Mouse (Mus musculus) kidney, adult 2 months (tissue): Measurements from ENCODE around the gene Slc37a1. TPM values are rescaled to one million over a fixed set of nuclear protein-coding genes. Genes with fewer than 3 reads are reported as not detected.

Experiments used
- DNase-seq: peaks from one replicate; pipeline ENCODE4 v3.0.0; 2021
- H3K27ac ChIP-seq: fragments of 200-500 bp; 2 replicates; pipeline ENCODE4 v1.5.1; 2012; ENCODE audit warnings: low read depth, low read length, control low read depth, inconsistent platforms; ENCODE audit not compliant: insufficient read depth
- H3K27me3 ChIP-seq: fragments of 200-500 bp; replicated peaks from 2 replicates; pipeline ENCODE4 v1.6.1; 2012; ENCODE audit warnings: mild to moderate bottlenecking, moderate library complexity, low read length, inconsistent platforms; ENCODE audit not compliant: control insufficient read depth, insufficient read depth
- H3K36me3 ChIP-seq: fragments of 200-500 bp; 2 replicates; pipeline ENCODE4 v1.6.1; 2012; ENCODE audit warnings: mild to moderate bottlenecking, moderate library complexity, low read length, inconsistent platforms; ENCODE audit not compliant: control insufficient read depth, insufficient read depth
- H3K4me1 ChIP-seq: fragments of 200-500 bp; 2 replicates; pipeline ENCODE4 v1.6.1; 2011; ENCODE audit warnings: low read length; ENCODE audit not compliant: control insufficient read depth, insufficient read depth
- H3K4me3 ChIP-seq: fragments of 200-500 bp; 2 replicates; pipeline ENCODE4 v1.5.1; 2011; ENCODE audit warnings: mild to moderate bottlenecking, low read depth, low read length, control low read depth; ENCODE audit not compliant: insufficient read depth
- CTCF ChIP-seq: fragments of 200-500 bp; conservative IDR thresholded peaks from 2 replicates; pipeline ENCODE4 v1.5.1; 2011; ENCODE audit warnings: low read depth, mild to moderate bottlenecking, control low read depth, low read length, moderate library complexity, mixed read lengths; ENCODE audit not compliant: insufficient read depth, insufficient read length
- POLR2A ChIP-seq: fragments of 200-500 bp; IDR thresholded peaks from one replicate; pipeline ENCODE4 v1.6.1; 2011; ENCODE audit warnings: low read depth, low read length, control low read depth
- WGBS: fragments of 180-500 bp; shearing (Covaris S2); methylation state at CpG from one replicate; pipeline ENCODE4 v1.1.7; 2018; 5-methylcytosine and 5-hydroxymethylcytosine counted together
- polyA plus RNA-seq: library from polyadenylated mRNA; depleted of rRNA; stranded (reverse); fragments of >200 nt; gene quantifications from 2 replicates; pipeline ENCODE4 v1.2.3, GENCODE M21; 2012

Slc37a1 gene
- polyA plus RNA-seq, 1 experiment, result 6.5 TPM

GRCm38 (mm10) chr17:31385671-31386665 lies 99.4 kb downstream of the Slc37a1 start, which contains the start of gene Pde9a:
Gene Pde9a, plus strand, starts transcription at chr17:31386210.
- no peaks in the 10 kb centered on the region for H3K36me3 ChIP-seq
- no peak for TF ChIP-seq POLR2A
- no peak for TF ChIP-seq CTCF
- H3K27me3 ChIP-seq, result no peaks in the 10 kb centered on the region
- peak within 1 kb of the TSS; percentile 52 for H3K27ac ChIP-seq
- H3K4me3 ChIP-seq, result peak within 1 kb of the TSS; percentile 65
- 3% methylated on average over 40 of the region's 56 CpGs for WGBS
- peak; percentile 88 for DNase-seq
- H3K4me1 ChIP-seq, result peaks cover 23% of the 10 kb centered on the region; the same call in 1 of the 2 replicates

GRCm38 (mm10) chr17:31386766-31387275 lies 100.2 kb downstream of the Slc37a1 start:
- H3K27me3 ChIP-seq, result no peaks in the 10 kb centered on the region
- peaks cover 25% of the 10 kb centered on the region for H3K4me1 ChIP-seq
- TF ChIP-seq POLR2A, result no peak
- TF ChIP-seq CTCF, result no peak
- peak; percentile 58 for DNase-seq
- 0 out of 2 replicates have a peak overlapping the region, but pooled peaks have one; percentile 43 for H3K27ac ChIP-seq
- peak overlapping the region; percentile 65 for H3K4me3 ChIP-seq
- 20% methylated on average over 7 of the region's 7 CpGs for WGBS
- H3K36me3 ChIP-seq, result no peaks in the 10 kb centered on the region

- peaks cover 36% of the 10 kb centered on the region for H3K4me1 ChIP-seq
- H3K27ac ChIP-seq, result no peak overlapping the region
- 79% methylated on average over 3 of the region's 3 CpGs for WGBS
- no peaks in the 10 kb centered on the region for H3K36me3 ChIP-seq
- H3K27me3 ChIP-seq, result no peaks in the 10 kb centered on the region
- peak; percentile 71 for DNase-seq
- TF ChIP-seq POLR2A (no peak), CTCF (no peak)
- H3K4me3 ChIP-seq, result no peak overlapping the region
Measured at GRCm38 (mm10) chr17:31389432-31390050, 102.9 kb downstream of the Slc37a1 start.

- peak overlapping the region; percentile 55; the same call in 1 of the 2 replicates for H3K27ac ChIP-seq
- no peaks in the 10 kb centered on the region for H3K36me3 ChIP-seq
- H3K4me3 ChIP-seq, result no peak overlapping the region
- H3K4me1 ChIP-seq, result peaks cover 31% of the 10 kb centered on the region
- 38% methylated on average over 3 of the region's 3 CpGs for WGBS
- H3K27me3 ChIP-seq, result no peaks in the 10 kb centered on the region
- DNase-seq, result peak; percentile 78
- no peak for TF ChIP-seq CTCF
Measured at GRCm38 (mm10) chr17:31391462-31391861, 104.9 kb downstream of the Slc37a1 start.

- Histone ChIP-seq H3K27me3 (no peaks in the 10 kb centered on the region), H3K4me3 (no peak overlapping the region), H3K4me1 (peaks cover 31% of the 10 kb centered on the region), H3K27ac (peak overlapping the region; percentile 61), H3K36me3 (no peaks in the 10 kb centered on the region)
- WGBS, result 61% methylated on average over 5 of the region's 5 CpGs
- DNase-seq, result peak; percentile 63
- no peak for TF ChIP-seq CTCF
- TF ChIP-seq POLR2A, result no peak
Measured at GRCm38 (mm10) chr17:31392041-31392440, 105.4 kb downstream of the Slc37a1 start.

GRCm38 (mm10) chr17:31393811-31394210 lies 107.2 kb downstream of the Slc37a1 start:
- no peak overlapping the region for H3K4me3 ChIP-seq
- H3K27me3 ChIP-seq, result no peaks in the 10 kb centered on the region
- WGBS, result 56% methylated on average over 2 of the region's 2 CpGs
- no peak for DNase-seq
- H3K4me1 ChIP-seq, result peaks cover 21% of the 10 kb centered on the region
- TF ChIP-seq CTCF (no peak), POLR2A (no peak)
- no peak overlapping the region for H3K27ac ChIP-seq
- H3K36me3 ChIP-seq, result no peaks in the 10 kb centered on the region
